Mouse (Mus musculus) neutrophil, adult 5-6 weeks (primary cell): ENCODE measurements around the gene Msh2. TPM values are rescaled to one million over a fixed set of nuclear protein-coding genes. Genes with fewer than 3 reads are reported as not detected.

ENCODE experiments used
- total RNA-seq: library from RNA; stranded (forward); fragments of 200-1000 nt; gene quantifications from 2 replicates; pipeline ENCODE4 v1.2.3, GENCODE M21; 2017

The Msh2 gene
- total RNA-seq, 1 experiment from 2014 or later: 32.6 TPM

Other genes with a start within 250 kb of the Msh2 start
- not detected in 2 replicates for gene Stpg4, start 244.6 kb upstream of the Msh2 start, total RNA-seq
- gene Calm2, start 225.4 kb upstream of the Msh2 start, total RNA-seq: 741 and 816 TPM in 2 replicates
- gene Epcam, start 36.4 kb upstream of the Msh2 start, total RNA-seq: 1.2 and 1.5 TPM in 2 replicates
- gene Kcnk12, start 125.7 kb downstream of the Msh2 start, total RNA-seq: not detected in 2 replicates
- gene Rpl36-ps4, start 248.6 kb downstream of the Msh2 start, total RNA-seq: not detected in 2 replicates